Mouse (Mus musculus): ENCODE results near the gene Supt5.

Gene Supt5

GRCm38 (mm10) chr7:28298837-28299625 is 39.5 kb downstream of the Supt5 start:
- DNase-seq, result peak; percentile 60

GRCm38 (mm10) chr7:28294481-28294880 is 44.1 kb downstream of the Supt5 start:
- DNase-seq, result peak; percentile 72

DNA sequence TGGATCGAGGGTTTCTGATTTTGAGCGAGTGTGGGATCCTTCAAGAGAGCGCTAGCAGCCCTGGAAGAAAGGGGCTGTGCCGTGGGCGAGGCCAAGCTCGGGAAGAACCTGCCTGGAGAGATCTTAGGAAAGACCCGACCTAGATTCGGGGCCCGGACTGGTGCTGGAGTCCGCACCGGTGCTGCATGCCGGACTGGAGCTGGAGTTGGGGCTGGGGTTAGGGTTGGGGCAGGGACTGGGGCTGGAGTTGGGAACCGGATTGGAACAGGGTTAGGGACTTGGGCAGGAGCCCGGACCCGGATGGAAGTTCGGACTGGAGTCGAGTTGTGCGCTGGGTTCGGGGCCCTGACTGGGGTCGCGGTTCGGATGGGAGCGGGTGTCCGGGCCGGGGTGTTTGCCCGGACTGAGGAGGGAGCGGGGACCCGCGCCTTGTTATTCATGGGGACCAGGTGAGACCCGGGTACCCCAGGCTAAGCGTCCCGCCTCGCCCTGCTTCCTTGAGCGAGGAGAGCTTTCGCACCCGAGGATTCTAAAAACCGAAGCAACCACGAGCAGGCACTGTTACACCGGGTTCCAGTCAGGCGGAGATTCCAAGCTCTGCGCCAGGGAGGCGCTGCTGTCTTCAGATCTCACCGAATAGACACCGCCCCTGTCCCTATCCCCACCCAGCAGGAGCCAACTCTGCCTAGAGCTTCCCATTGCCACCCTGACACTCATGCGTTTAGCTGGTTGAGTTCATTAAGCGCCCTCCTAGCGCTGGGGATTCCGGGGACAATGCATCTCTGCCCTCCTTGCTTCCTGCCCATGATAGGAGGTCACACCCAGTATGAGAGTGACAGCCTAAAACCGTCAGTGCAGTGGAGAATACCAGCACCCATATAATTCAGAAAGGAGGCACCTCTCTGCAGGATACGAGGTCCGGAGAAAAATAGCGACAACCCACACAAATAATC is 47.6 kb downstream of the Supt5 start, which contains the start of gene Selenov:
Selenov (minus strand) TSS at position 549 of the 953 bp plus-strand sequence.
- DNase-seq, result peak; percentile 36

- DNase-seq, result peak; percentile 21
Observed at GRCm38 (mm10) chr7:28290165-28290564, 48.4 kb downstream of the Supt5 start.

GRCm38 (mm10) chr7:28280630-28281029 is 57.9 kb downstream of the Supt5 start:
- DNase-seq, result no peak

- DNase-seq, result no peak
Observed at GRCm38 (mm10) chr7:28278279-28278652, 60.3 kb downstream of the Supt5 start.

DNA sequence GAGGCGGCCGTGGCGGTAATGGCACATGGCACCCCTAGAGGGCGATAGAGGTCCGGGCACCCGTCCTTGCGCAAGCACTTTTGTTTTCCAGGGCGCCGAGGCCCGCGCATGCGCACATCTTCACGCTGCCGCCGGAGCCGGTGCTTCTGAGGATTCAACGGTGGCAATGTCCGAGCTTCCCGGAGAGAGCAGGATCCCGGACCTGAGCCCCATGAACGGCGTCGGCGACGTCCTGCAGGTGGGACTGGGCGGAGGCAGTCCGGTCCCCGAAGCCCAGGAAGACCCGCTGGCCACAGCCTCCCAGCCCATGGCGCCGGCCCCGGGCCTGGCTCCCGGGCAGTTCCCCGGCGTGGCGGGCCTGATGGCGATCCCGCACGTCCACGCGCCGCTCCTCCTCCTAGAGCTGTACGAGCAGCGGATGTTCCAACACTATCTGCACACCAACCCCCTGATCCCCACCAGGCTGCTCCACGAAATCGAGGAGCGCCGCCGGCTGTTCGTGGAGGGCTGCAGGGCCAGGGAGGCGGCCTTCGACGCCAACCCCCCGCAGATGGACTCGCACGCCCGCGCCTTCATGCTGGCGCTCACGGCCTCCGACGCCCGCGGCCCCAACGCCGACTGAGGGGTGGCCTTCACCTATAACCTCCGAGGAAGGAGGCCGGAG is 60.8 kb downstream of the Supt5 start, which contains the start of gene Eid2b:
Eid2b (plus strand) TSS at position 125 of the 664 bp plus-strand sequence.
- DNase-seq, result peak; percentile 96

GRCm38 (mm10) chr7:28277237-28277614 is 61.3 kb downstream of the Supt5 start:
- no peak for DNase-seq

GRCm38 (mm10) chr7:28271761-28272160 is 66.8 kb downstream of the Supt5 start:
- no peak for DNase-seq

DNA sequence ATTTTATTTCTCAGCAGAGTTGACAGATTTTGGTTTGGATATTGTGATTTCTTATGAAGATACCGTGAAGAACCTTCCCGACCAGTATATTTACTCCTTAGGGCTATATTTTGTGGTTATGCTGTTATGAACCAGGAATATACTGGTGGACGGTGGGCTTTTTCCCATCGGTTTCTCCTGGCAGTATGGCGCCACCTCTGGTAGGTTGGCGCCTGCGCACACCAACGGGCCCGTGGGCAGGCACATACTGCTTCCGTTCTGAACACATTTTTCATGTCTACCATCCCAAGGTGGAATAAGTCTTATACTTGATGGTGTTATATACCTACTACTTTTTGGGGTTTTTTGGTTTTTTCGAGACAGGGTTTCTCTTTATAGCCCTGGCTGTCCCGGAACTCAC is 69.2 kb downstream of the Supt5 start:
- DNase-seq, result no peak

GRCm38 (mm10) chr7:28268576-28268975 is 70.0 kb downstream of the Supt5 start:
- DNase-seq, result no peak

DNA sequence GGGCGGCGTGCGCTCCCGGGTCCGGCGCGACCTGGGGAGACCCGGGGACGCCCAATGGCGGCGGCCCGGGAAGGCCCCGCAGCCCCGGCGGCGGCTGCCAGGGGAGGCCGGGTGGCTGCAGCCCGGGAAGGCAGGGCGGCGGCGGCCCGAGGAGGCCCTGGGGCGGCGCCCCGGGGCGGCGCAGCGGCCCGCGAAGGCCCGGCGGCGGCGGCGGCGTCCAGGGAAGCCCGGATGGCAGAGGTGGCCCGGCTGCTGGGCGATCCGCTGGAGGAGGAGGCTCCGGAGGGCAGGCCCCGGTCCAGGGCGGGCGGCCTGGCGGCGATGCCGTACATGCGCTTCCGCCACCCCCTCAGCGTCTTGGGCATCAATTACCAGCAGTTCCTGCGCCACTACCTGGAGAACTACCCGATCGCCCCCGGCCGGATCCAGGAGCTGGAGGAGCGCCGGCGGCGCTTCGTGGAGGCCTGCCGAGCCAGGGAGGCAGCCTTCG is 70.5 kb downstream of the Supt5 start:
- peak; percentile 69 for DNase-seq

DNA sequence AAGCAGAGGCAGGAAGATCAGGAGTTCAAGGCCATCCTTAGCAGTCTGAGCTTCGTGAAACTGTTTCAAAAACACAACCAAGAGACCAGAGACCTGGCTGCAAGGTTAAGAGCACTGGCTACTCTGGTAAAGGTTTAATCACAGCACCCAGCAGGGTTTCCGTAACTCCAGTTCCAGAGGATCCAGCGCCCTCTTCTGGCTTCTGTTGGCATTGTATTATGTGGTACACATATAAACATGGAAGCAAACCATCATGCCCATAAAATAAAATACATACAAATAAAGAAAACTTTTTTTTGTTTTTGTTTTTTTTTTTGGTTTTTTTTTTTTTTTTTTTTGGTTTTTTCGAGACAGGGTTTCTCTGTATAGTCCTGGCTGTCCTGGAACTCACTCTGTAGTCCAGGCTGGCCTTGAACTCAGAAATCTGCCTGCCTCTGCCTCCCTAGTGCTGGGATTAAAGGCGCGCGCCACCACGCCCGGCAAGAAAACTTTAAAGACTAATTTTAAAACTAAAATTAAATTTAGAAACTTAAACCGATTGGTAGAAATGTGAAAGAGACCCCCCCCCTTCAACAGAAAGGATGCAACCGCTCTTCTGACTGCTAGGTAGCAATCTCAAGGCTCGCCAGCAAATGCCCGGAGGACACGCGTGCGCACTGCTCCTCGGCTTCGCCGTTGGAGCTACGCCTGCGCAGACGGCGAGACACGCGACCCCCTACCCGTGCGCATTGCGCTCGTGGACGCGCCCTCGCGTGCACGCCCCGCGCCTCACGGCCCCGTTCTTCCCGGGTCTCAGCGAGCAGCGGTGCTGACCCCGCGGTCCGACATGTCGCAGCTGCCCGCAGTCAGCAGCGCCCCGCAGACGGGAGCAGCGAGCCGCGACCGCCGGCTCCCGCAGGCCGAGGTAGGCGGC is 71.2 kb downstream of the Supt5 start, which contains the start of gene Eid2:
Eid2 (plus strand) TSS at position 753 of the 913 bp plus-strand sequence.
- DNase-seq, result peak; percentile 88

DNA sequence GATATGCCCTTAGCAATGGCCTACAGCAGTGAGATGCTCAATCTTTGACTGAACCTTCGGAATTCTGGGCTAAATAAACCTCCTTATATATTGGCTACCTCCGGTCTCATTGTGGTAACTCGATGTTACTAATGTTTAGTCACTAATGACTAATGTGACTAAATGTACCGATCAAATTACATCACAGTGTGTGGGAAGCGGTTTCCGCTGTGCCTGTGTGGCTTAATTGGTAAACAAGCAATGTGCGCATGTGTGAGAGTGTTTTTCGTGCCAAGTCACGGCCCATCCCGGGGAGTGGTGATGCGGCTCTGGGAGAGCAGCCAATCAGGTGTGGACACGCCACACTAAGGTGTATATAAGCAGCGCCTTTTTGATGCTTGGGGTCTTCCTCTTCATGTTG is 73.2 kb downstream of the Supt5 start:
- DNase-seq, result no peak
